Mouse (Mus musculus): Measurements from ENCODE around the gene Cnpy2. TPM values are rescaled to one million over a fixed set of nuclear protein-coding genes. Genes with fewer than 3 reads are reported as not detected.
A peak's percentile ranks its signal among the peaks of the same experiment; 100 is the strongest.
"Not testable (repeated sequence)": the region's sequence is repeated elsewhere in the genome, so short reads cannot be mapped to it uniquely, and the experiment has no call there.

Gene Cnpy2
- 77.0 and 89.7 TPM in 2 replicates for polyA plus RNA-seq (2012; rRNA removed)

GRCm38 (mm10) chr10:128322141-128323108 is at the start of gene Cnpy2:
Cnpy2 (plus strand) TSS chr10:128322459.
- DNase-seq (ENCODE audit: low read depth, low spot score): no peak
- WGBS: under 1% methylated on average over 40 of the region's 40 CpGs

GRCm38 (mm10) chr10:128272819-128273439 is 49.3 kb upstream of the Cnpy2 start:
- 82% methylated on average over 7 of the region's 7 CpGs for WGBS

GRCm38 (mm10) chr10:128275374-128275773 is 46.9 kb upstream of the Cnpy2 start:
- 94% methylated on average over 1 of the region's 1 CpGs for WGBS
- not testable (repeated sequence) for DNase-seq (ENCODE audit: low read depth, low spot score)

More at GRCm38 (mm10) chr10:128272819-128273439, 49.3 kb upstream of the Cnpy2 start:
- not testable (repeated sequence) for DNase-seq (ENCODE audit: low read depth, low spot score)

- no peak for DNase-seq (ENCODE audit: low read depth, low spot score)
- WGBS: 82% methylated on average over 6 of the region's 6 CpGs
Measured at GRCm38 (mm10) chr10:128278158-128278557, 44.1 kb upstream of the Cnpy2 start.

GRCm38 (mm10) chr10:128280943-128281342 is 41.3 kb upstream of the Cnpy2 start:
- 51% methylated on average over 6 of the region's 6 CpGs for WGBS
- DNase-seq (ENCODE audit: low read depth, low spot score): no peak

- 93% methylated on average over 14 of the region's 14 CpGs for WGBS
Measured at GRCm38 (mm10) chr10:128281682-128282081, 40.6 kb upstream of the Cnpy2 start.

GRCm38 (mm10) chr10:128282886-128283450 is 39.3 kb upstream of the Cnpy2 start:
- WGBS: 83% methylated on average over 20 of the region's 20 CpGs
- no peak for DNase-seq (ENCODE audit: low read depth, low spot score)

More at GRCm38 (mm10) chr10:128281682-128282081, 40.6 kb upstream of the Cnpy2 start:
- DNase-seq (ENCODE audit: low read depth, low spot score): no peak

GRCm38 (mm10) chr10:128283604-128284579 is 38.4 kb upstream of the Cnpy2 start:
- DNase-seq (ENCODE audit: low read depth, low spot score): no peak

GRCm38 (mm10) chr10:128290594-128290993 is 31.7 kb upstream of the Cnpy2 start:
- WGBS: 84% methylated on average over 1 of the region's 1 CpGs
- not testable (repeated sequence) for DNase-seq (ENCODE audit: low read depth, low spot score)

More at GRCm38 (mm10) chr10:128283604-128284579, 38.4 kb upstream of the Cnpy2 start:
- WGBS: 66% methylated on average over 31 of the region's 31 CpGs

GRCm38 (mm10) chr10:128296370-128297090 is 25.7 kb upstream of the Cnpy2 start:
- 77% methylated on average over 13 of the region's 13 CpGs for WGBS
- DNase-seq (ENCODE audit: low read depth, low spot score): no peak

GRCm38 (mm10) chr10:128297221-128297620 is 25.0 kb upstream of the Cnpy2 start:
- WGBS: 66% methylated on average over 4 of the region's 4 CpGs
- no peak for DNase-seq (ENCODE audit: low read depth, low spot score)

- DNase-seq (ENCODE audit: low read depth, low spot score): no peak
- WGBS: 71% methylated on average over 11 of the region's 11 CpGs
Measured at GRCm38 (mm10) chr10:128297622-128298021, 24.6 kb upstream of the Cnpy2 start.

- WGBS: 66% methylated on average over 6 of the region's 6 CpGs
- DNase-seq (ENCODE audit: low read depth, low spot score): no peak
Measured at GRCm38 (mm10) chr10:128298243-128298642, 24.0 kb upstream of the Cnpy2 start.

GRCm38 (mm10) chr10:128298702-128299171 is 23.5 kb upstream of the Cnpy2 start, which contains the start of gene Il23a:
Il23a (minus strand) TSS chr10:128298752.
- 77% methylated on average over 11 of the region's 11 CpGs for WGBS

GRCm38 (mm10) chr10:128302357-128302756 is 19.9 kb upstream of the Cnpy2 start:
- 18% methylated on average over 3 of the region's 3 CpGs for WGBS
- no peak for DNase-seq (ENCODE audit: low read depth, low spot score)

More at GRCm38 (mm10) chr10:128298702-128299171, 23.5 kb upstream of the Cnpy2 start, which contains the start of gene Il23a:
- DNase-seq (ENCODE audit: low read depth, low spot score): no peak

- DNase-seq (ENCODE audit: low read depth, low spot score): no peak
- WGBS: under 1% methylated on average over 9 of the region's 9 CpGs
Measured at GRCm38 (mm10) chr10:128302785-128303125, 19.5 kb upstream of the Cnpy2 start.

- peak; percentile 98 for DNase-seq (ENCODE audit: low read depth, low spot score)
- WGBS: 1% methylated on average over 37 of the region's 37 CpGs
Measured at GRCm38 (mm10) chr10:128303126-128304021, 18.9 kb upstream of the Cnpy2 start, which contains the start of gene Pan2. Pan2 (plus strand) TSS chr10:128303335.
